ENCODE assay signal across 9 mouse cellular contexts in the genomic region with DNA sequence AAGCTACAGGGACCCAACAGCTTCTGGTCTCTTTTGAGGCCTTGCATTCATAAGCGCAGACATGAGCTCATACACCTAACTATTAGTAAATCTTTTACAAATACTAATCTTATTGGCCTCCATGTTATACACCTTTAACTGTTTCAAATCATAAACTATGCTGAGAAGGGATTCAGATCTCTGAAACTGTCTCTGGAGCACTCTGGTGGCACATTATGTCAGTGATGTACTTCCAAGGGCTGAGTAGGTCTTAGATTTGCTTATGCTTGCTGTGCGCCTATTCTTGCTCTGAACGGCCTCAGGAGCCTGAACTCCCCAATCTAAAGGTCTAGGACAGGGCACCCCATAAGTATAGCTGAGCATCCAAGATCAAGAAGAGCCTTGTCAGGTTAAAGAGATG. TPM values are rescaled to one million over a fixed set of nuclear protein-coding genes. Genes with fewer than 3 reads are reported as not detected.
DNase-seq lines count a peak whose midpoint lies in the region; ATAC-seq and TF ChIP-seq lines count a peak whose summit lies in the region.
"Had no signal": no experiment of that assay in that cellular context is flagged by ENCODE, and none has a peak within 500 bp of the region (broad histone marks: within the 10 kb centered on the region; RNA-seq: fewer than 3 reads in every experiment).

No protein-coding gene starts in this region.

- WGBS in liver, embryonic 13.5 days (ENCODE audit: insufficient replicate concordance): 78% methylated on average over 3 of the region's 3 CpGs

- peak overlapping the region; percentile 75 for H3K4me3 ChIP-seq in erythroblast, embryonic 14.5 days (replicated peaks)
- peak overlapping the region; percentile 93 for H3K4me3 ChIP-seq in testis, adult 2 months (ENCODE audit: control insufficient read depth, low read depth, low read length)
- peak overlapping the region; percentile 67 for H3K4me3 ChIP-seq in liver, embryonic 13.5 days (replicated peaks)

- H3K9me3 ChIP-seq in erythroblast, embryonic 14.5 days (ENCODE audit: control insufficient read depth, low read length): no peaks in the 10 kb centered on the region
- H3K9me3 ChIP-seq in liver, embryonic 13.5 days (replicated peaks): no peaks in the 10 kb centered on the region

- H3K27ac ChIP-seq in testis, adult 2 months (ENCODE audit: control insufficient read depth, insufficient read depth, low read depth, low read length): peak overlapping the region; percentile 98
- H3K27ac ChIP-seq in liver, embryonic 13.5 days: peak overlapping the region; percentile 98

- peaks cover 67% of the 10 kb centered on the region for H3K4me1 ChIP-seq in erythroblast, embryonic 14.5 days (ENCODE audit: control insufficient read depth)
- H3K4me1 ChIP-seq in testis, adult 2 months (ENCODE audit: control insufficient read depth, insufficient read depth, low read length): peaks cover 26% of the 10 kb centered on the region
- peaks cover 63% of the 10 kb centered on the region for H3K4me1 ChIP-seq in liver, embryonic 13.5 days (replicated peaks)

- TF ChIP-seq CTCF in testis, adult 2 months (IDR thresholded peaks at IDR 0.05; ENCODE audit: control insufficient read depth, insufficient read depth, insufficient replicate concordance, low read depth, low read length): no peak

- DNase-seq in testis, postnatal 14 days (ENCODE audit: low spot score): no peak
- DNase-seq in liver, embryonic 13.5 days: no peak
- no peak for DNase-seq in urinary bladder, postnatal 10 days (ENCODE audit: low spot score)
- DNase-seq in testis, postnatal 10 days (ENCODE audit: low spot score): no peak
- DNase-seq in right cerebral cortex, adult 18-20 months: no peak

- H3K27me3 ChIP-seq in erythroblast, embryonic 14.5 days (ENCODE audit: control insufficient read depth): no peaks in the 10 kb centered on the region; the same call in 1 of the 2 replicates
- no peaks in the 10 kb centered on the region for H3K27me3 ChIP-seq in testis, adult 2 months (ENCODE audit: control insufficient read depth, insufficient read depth, low read length)
- H3K27me3 ChIP-seq in liver, embryonic 13.5 days: no peaks in the 10 kb centered on the region

- no peak for ATAC-seq in erythroblast, adult 5-6 weeks (replicated peaks; ENCODE audit: low FRiP score, poor library complexity, severe bottlenecking)
- no peak for ATAC-seq in liver, embryonic 13.5 days (ENCODE audit: low read depth)

- H3K36me3 ChIP-seq in erythroblast, embryonic 14.5 days (ENCODE audit: control insufficient read depth): no peaks in the 10 kb centered on the region; the same call in 1 of the 2 replicates
- no peaks in the 10 kb centered on the region for H3K36me3 ChIP-seq in testis, adult 2 months (ENCODE audit: control insufficient read depth, insufficient read depth, low read length)
- peaks cover 6% of the 10 kb centered on the region for H3K36me3 ChIP-seq in liver, embryonic 13.5 days

- TF ChIP-seq POLR2A in testis, adult 2 months (IDR thresholded peaks at IDR 0.05; ENCODE audit: control insufficient read depth, low read depth, low read length): no peak

- H3K4me2 ChIP-seq in liver, embryonic 13.5 days: peak overlapping the region; percentile 97

- H3K9ac ChIP-seq in liver, embryonic 13.5 days: peak overlapping the region; percentile 85

RNA-seq across cellular contexts. Expression of a gene that starts 0.7 kb away (rescaled TPM):
- polyA plus RNA-seq in erythroblast, embryonic 14.5 days (2012): 0.95 and 2.7 TPM in 2 replicates
- 33.6 and 64.9 TPM in 2 replicates for total RNA-seq in erythroblast, adult 5-6 weeks (2015; ENCODE audit: low replicate concordance)
- 7.5 and 16.9 TPM in 2 replicates for total RNA-seq in erythroblast, adult 5-6 weeks (2017; ENCODE audit: low replicate concordance)
- 207 and 220 TPM in 2 replicates for polyA plus RNA-seq in testis, adult 2 months (2012; rRNA removed)
- polyA plus RNA-seq in liver, embryonic 13.5 days (2015; fragmentation: Nextera tagmentation; extraction: Ambion mirVana): 77.7 and 80.2 TPM in 2 replicates

RNA-seq across cellular contexts. Expression of a gene that starts 3.3 kb away (rescaled TPM):
- 0.20 and 0.68 TPM in 2 replicates for polyA plus RNA-seq in erythroblast, embryonic 14.5 days (2012)
- 57.8 and 60.2 TPM in 2 replicates for total RNA-seq in erythroblast, adult 5-6 weeks (2015; ENCODE audit: low replicate concordance)
- total RNA-seq in erythroblast, adult 5-6 weeks (2017; ENCODE audit: low replicate concordance): 142 and 156 TPM in 2 replicates
- polyA plus RNA-seq in testis, adult 2 months (2012; rRNA removed): 1.4 and 1.9 TPM in 2 replicates
- 28.7 and 29.5 TPM in 2 replicates for polyA plus RNA-seq in liver, embryonic 13.5 days (2015; fragmentation: Nextera tagmentation; extraction: Ambion mirVana)

RNA-seq across cellular contexts. Expression of a gene that starts 14.0 kb away (rescaled TPM):
- 0.02 and 0.04 TPM in 2 replicates for polyA plus RNA-seq in erythroblast, embryonic 14.5 days (2012)
- not detected in 2 replicates for total RNA-seq in erythroblast, adult 5-6 weeks (2015; ENCODE audit: low replicate concordance)
- 0.56 TPM in 1 of 2 replicates, not detected in the other for total RNA-seq in erythroblast, adult 5-6 weeks (2017; ENCODE audit: low replicate concordance)
- 0.05 TPM in 1 of 2 replicates, not detected in the other for polyA plus RNA-seq in testis, adult 2 months (2012; rRNA removed)
- polyA plus RNA-seq in liver, embryonic 13.5 days (2015; fragmentation: Nextera tagmentation; extraction: Ambion mirVana): not detected in 2 replicates
- total RNA-seq: left cerebral cortex, adult 8-10 months had no signal

RNA-seq across cellular contexts. Expression of a gene that starts 14.5 kb away (rescaled TPM):
- polyA plus RNA-seq in erythroblast, embryonic 14.5 days (2012): 0.14 and 0.32 TPM in 2 replicates
- total RNA-seq in erythroblast, adult 5-6 weeks (2015; ENCODE audit: low replicate concordance): 10.0 and 11.7 TPM in 2 replicates
- total RNA-seq in erythroblast, adult 5-6 weeks (2017; ENCODE audit: low replicate concordance): 0.94 and 2.0 TPM in 2 replicates
- 69.3 and 76.1 TPM in 2 replicates for polyA plus RNA-seq in testis, adult 2 months (2012; rRNA removed)
- 1.5 and 1.8 TPM in 2 replicates for polyA plus RNA-seq in liver, embryonic 13.5 days (2015; fragmentation: Nextera tagmentation; extraction: Ambion mirVana)

RNA-seq across cellular contexts. Expression of a gene that starts 27.6 kb away (rescaled TPM):
- not detected in 2 replicates for polyA plus RNA-seq in erythroblast, embryonic 14.5 days (2012)
- total RNA-seq in erythroblast, adult 5-6 weeks (2015; ENCODE audit: low replicate concordance): not detected in 2 replicates
- not detected in 2 replicates for total RNA-seq in erythroblast, adult 5-6 weeks (2017; ENCODE audit: low replicate concordance)
- polyA plus RNA-seq in testis, adult 2 months (2012; rRNA removed): 0.51 and 0.63 TPM in 2 replicates
- polyA plus RNA-seq in liver, embryonic 13.5 days (2015; fragmentation: Nextera tagmentation; extraction: Ambion mirVana): 0.32 and 0.42 TPM in 2 replicates

Comparison
In these comparisons a context has a peak if more than half of its experiments do, and no peak if none do; other contexts are left out.
1. RNA of a gene that starts 0.7 kb away (polyA plus RNA-seq): 207 to 220 TPM in testis, adult 2 months and 77.7 to 80.2 TPM in liver, embryonic 13.5 days; 0.95 to 2.7 TPM in erythroblast, embryonic 14.5 days; every median in the first group is over 10 times any median in the second.
2. RNA of a gene that starts 3.3 kb away (polyA plus RNA-seq): 28.7 to 29.5 TPM in liver, embryonic 13.5 days; 1.4 to 1.9 TPM in testis, adult 2 months and 0.20 to 0.68 TPM in erythroblast, embryonic 14.5 days; every median in the first group is over 10 times any median in the second.
3. Peak in every context shown above with its lines, with median percentiles within 50 percentile points of each other: H3K4me3 ChIP-seq.